Mouse (Mus musculus) lung, embryonic 14.5 days (tissue): Measurements from ENCODE around the gene Cfd. TPM values are rescaled to one million over a fixed set of nuclear protein-coding genes. Genes with fewer than 3 reads are reported as not detected.

Source experiments
- ATAC-seq: fragments of 200-750 bp; cut with Nextera tagmentation; 2 replicates; pipeline ENCODE4 v1.8.0; 2017; ENCODE audit warnings: mild to moderate bottlenecking, moderate TSS enrichment, moderate library complexity; ENCODE audit not compliant: insufficient read depth
- DNase-seq: peaks from one replicate; pipeline ENCODE4 v3.0.0-alpha.2; 2015
- H3K27ac ChIP-seq: fragments of 300-500 bp; sonication (generic); 2 replicates; pipeline ENCODE4 v1.5.1; 2014; ENCODE audit warnings: low read depth, mild to moderate bottlenecking, moderate library complexity
- H3K27me3 ChIP-seq: fragments of 300-500 bp; sonication (generic); 2 replicates; pipeline ENCODE4 v1.6.1; 2014; ENCODE audit warnings: low read length, control low read depth; ENCODE audit not compliant: insufficient read depth
- H3K36me3 ChIP-seq: fragments of 300-500 bp; sonication (generic); 2 replicates; pipeline ENCODE4 v1.6.1; 2014; ENCODE audit warnings: control low read depth; ENCODE audit not compliant: insufficient read depth
- H3K4me1 ChIP-seq: fragments of 300-500 bp; sonication (generic); 2 replicates; pipeline ENCODE4 v1.6.1; 2014; ENCODE audit warnings: antibody characterized with exemption, control low read depth; ENCODE audit not compliant: insufficient read depth
- H3K4me2 ChIP-seq: fragments of 300-500 bp; sonication (generic); 2 replicates; pipeline ENCODE4 v1.6.1; 2014; ENCODE audit warnings: mild to moderate bottlenecking
- H3K4me3 ChIP-seq: fragments of 300-500 bp; sonication (generic); 2 replicates; pipeline ENCODE4 v1.5.1; 2014; ENCODE audit warnings: low read depth, low read length
- H3K9ac ChIP-seq: fragments of 300-500 bp; sonication (generic); 2 replicates; pipeline ENCODE4 v1.6.1; 2014
- H3K9me3 ChIP-seq: fragments of 300-500 bp; sonication (generic); 2 replicates; pipeline ENCODE4 v1.6.1; 2016; ENCODE audit warnings: low read depth, low read length, control low read depth
- CTCF ChIP-seq: IDR thresholded peaks from 2 replicates; pipeline ENCODE4 v1.5.1; 2016; ENCODE audit warnings: antibody characterized with exemption, low read depth
- WGBS: fragments of 180-500 bp; shearing (Covaris S2); extraction: QIAGEN DNeasy Blood & Tissue Kit; methylation state at CpG from one replicate; pipeline ENCODE4 v1.1.7; 2014; 5-methylcytosine and 5-hydroxymethylcytosine counted together
- polyA plus RNA-seq: library from polyadenylated mRNA; unstranded; fragments of >200 nt; fragmentation: Nextera tagmentation; extraction: Ambion mirVana; gene quantifications from 2 replicates; pipeline ENCODE4 v1.2.1, GENCODE M21; 2014

Cfd gene
- polyA plus RNA-seq, 1 experiment from 2014 or later = not detected

- TF ChIP-seq CTCF = no peak
- H3K36me3 ChIP-seq = peaks cover 23% of the 10 kb centered on the region
- WGBS = 64% methylated on average over 20 of the region's 20 CpGs
- no peak overlapping the region for H3K9ac ChIP-seq
- no peak overlapping the region for H3K4me3 ChIP-seq
- H3K4me1 ChIP-seq = 0 out of 2 replicates have a peak, but pooled peaks cover 5% of the 10 kb centered on the region
- DNase-seq (no peak), ATAC-seq (no peak)
- no peak overlapping the region for H3K27ac ChIP-seq
- no peaks in the 10 kb centered on the region for H3K9me3 ChIP-seq
- peaks cover 1% of the 10 kb centered on the region; the same call in 1 of the 2 replicates for H3K27me3 ChIP-seq
- no peak overlapping the region for H3K4me2 ChIP-seq
Observed at GRCm38 (mm10) chr10:79912412-79912811, 21.8 kb downstream of the Cfd start.

GRCm38 (mm10) chr10:79914131-79914947 is 23.7 kb downstream of the Cfd start:
- Histone ChIP-seq H3K4me2 (peak overlapping the region; percentile 18; the same call in 1 of the 2 replicates), H3K9ac (peak overlapping the region; percentile 22; the same call in 1 of the 2 replicates), H3K27ac (peak overlapping the region; percentile 36; the same call in 1 of the 2 replicates), H3K9me3 (no peaks in the 10 kb centered on the region), H3K27me3 (peaks cover 20% of the 10 kb centered on the region), H3K4me3 (no peak overlapping the region), H3K4me1 (0 out of 2 replicates have a peak, but pooled peaks cover 5% of the 10 kb centered on the region), H3K36me3 (peaks cover 22% of the 10 kb centered on the region)
- no peak for TF ChIP-seq CTCF
- ATAC-seq (no peak), DNase-seq (no peak)
- WGBS = 62% methylated on average over 11 of the region's 11 CpGs

GRCm38 (mm10) chr10:79914948-79915596 is 24.4 kb downstream of the Cfd start:
- Histone ChIP-seq H3K27ac (no peak overlapping the region), H3K36me3 (peaks cover 19% of the 10 kb centered on the region), H3K4me1 (0 out of 2 replicates have a peak, but pooled peaks cover 5% of the 10 kb centered on the region), H3K9me3 (no peaks in the 10 kb centered on the region), H3K9ac (0 out of 2 replicates have a peak overlapping the region, but pooled peaks have one; percentile 22), H3K27me3 (peaks cover 28% of the 10 kb centered on the region), H3K4me2 (peak overlapping the region; percentile 97), H3K4me3 (peak overlapping the region; percentile 84; the same call in 1 of the 2 replicates)
- no peak for TF ChIP-seq CTCF
- 59% methylated on average over 7 of the region's 7 CpGs for WGBS
- DNase-seq (no peak), ATAC-seq (no peak)

GRCm38 (mm10) chr10:79916081-79916480 is 25.4 kb downstream of the Cfd start:
- no peak for TF ChIP-seq CTCF
- peak overlapping the region; percentile 83; the same call in 1 of the 2 replicates for H3K27ac ChIP-seq

GRCm38 (mm10) chr10:79916808-79917531 is 26.3 kb downstream of the Cfd start, which contains the start of gene Kiss1r:
TSS of gene Kiss1r (plus strand) at chr10:79916971.
- ATAC-seq = peak; percentile 83
- Histone ChIP-seq H3K9me3 (no peaks in the 10 kb centered on the region), H3K27me3 (peaks cover 47% of the 10 kb centered on the region), H3K4me1 (peaks cover 5% of the 10 kb centered on the region; the same call in 1 of the 2 replicates), H3K4me2 (peak within 1 kb of the TSS; percentile 97), H3K9ac (peak within 1 kb of the TSS; percentile 93), H3K27ac (peak within 1 kb of the TSS; percentile 83), H3K36me3 (peaks cover 7% of the 10 kb centered on the region; the same call in 1 of the 2 replicates), H3K4me3 (peak within 1 kb of the TSS; percentile 84)
- TF ChIP-seq CTCF = no peak
- WGBS = 2% methylated on average over 41 of the region's 42 CpGs
- DNase-seq = peak; percentile 92

More at GRCm38 (mm10) chr10:79916081-79916480, 25.4 kb downstream of the Cfd start:
- Histone ChIP-seq H3K4me2 (peak overlapping the region; percentile 97), H3K27me3 (peaks cover 38% of the 10 kb centered on the region), H3K9me3 (no peaks in the 10 kb centered on the region), H3K4me1 (peaks cover 5% of the 10 kb centered on the region; the same call in 1 of the 2 replicates), H3K4me3 (peak overlapping the region; percentile 84), H3K9ac (peak overlapping the region; percentile 93), H3K36me3 (peaks cover 16% of the 10 kb centered on the region)
- ATAC-seq = no peak
- no peak for DNase-seq
- 6% methylated on average over 8 of the region's 8 CpGs for WGBS

- no peak for TF ChIP-seq CTCF
- H3K9me3 ChIP-seq = no peaks in the 10 kb centered on the region
- peak overlapping the region; percentile 84 for H3K4me3 ChIP-seq
- no peak overlapping the region for H3K27ac ChIP-seq
- DNase-seq = no peak
- peaks cover 53% of the 10 kb centered on the region for H3K27me3 ChIP-seq
- H3K36me3 ChIP-seq = 0 out of 2 replicates have a peak, but pooled peaks cover under 1% of the 10 kb centered on the region
- WGBS = 66% methylated on average over 5 of the region's 5 CpGs
- H3K4me1 ChIP-seq = peaks cover 5% of the 10 kb centered on the region; the same call in 1 of the 2 replicates
- peak overlapping the region; percentile 93; the same call in 1 of the 2 replicates for H3K9ac ChIP-seq
- no peak for ATAC-seq
- peak overlapping the region; percentile 97 for H3K4me2 ChIP-seq
Observed at GRCm38 (mm10) chr10:79917532-79918100, 27.0 kb downstream of the Cfd start.
